Mouse (Mus musculus): ENCODE measurements around the gene Zfp800. TPM values are rescaled to one million over a fixed set of nuclear protein-coding genes. Genes with fewer than 3 reads are reported as not detected.

The Zfp800 gene
- polyA plus RNA-seq, 1 experiment from 2014 or later, result 19.8 TPM

DNA sequence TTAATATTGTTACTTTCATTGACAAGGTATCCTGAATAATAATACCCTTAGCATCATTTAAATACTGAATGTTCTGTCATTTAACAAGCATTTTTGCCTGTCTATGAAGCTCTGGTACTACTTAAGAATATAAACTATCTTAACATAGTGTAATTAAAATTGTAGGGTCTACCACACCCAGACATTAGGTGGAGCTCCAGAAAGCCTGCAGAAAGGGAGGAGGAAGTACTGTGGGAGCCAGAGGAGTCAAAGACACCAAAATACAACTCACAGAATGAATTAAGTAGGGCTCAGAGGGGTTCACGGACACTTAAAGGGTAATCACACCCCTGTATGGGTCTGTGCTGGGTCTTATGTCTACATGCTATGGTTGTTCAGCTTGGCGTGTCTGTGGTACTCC is 149.6 kb downstream of the Zfp800 start:
- H3K27me3 ChIP-seq (ENCODE audit: insufficient read depth, low read length), result no peaks in the 10 kb centered on the region
- DNase-seq (no peak), ATAC-seq (ENCODE audit: insufficient read depth) (no peak)
- no peaks in the 10 kb centered on the region for H3K9me3 ChIP-seq (ENCODE audit: low read depth, low read length)
- H3K36me3 ChIP-seq (ENCODE audit: insufficient read depth), result peaks cover 25% of the 10 kb centered on the region
- 83% methylated on average over 2 of the region's 2 CpGs for WGBS
- no peak overlapping the region for H3K4me3 ChIP-seq (ENCODE audit: low read depth, low read length)
- TF ChIP-seq CTCF (IDR thresholded peaks at IDR 0.05; ENCODE audit: low read depth), result no peak
- H3K4me1 ChIP-seq (ENCODE audit: insufficient read depth), result no peaks in the 10 kb centered on the region
- H3K4me2 ChIP-seq, result no peak overlapping the region
- H3K27ac ChIP-seq (ENCODE audit: low read depth), result no peak overlapping the region
- no peak overlapping the region for H3K9ac ChIP-seq

DNA sequence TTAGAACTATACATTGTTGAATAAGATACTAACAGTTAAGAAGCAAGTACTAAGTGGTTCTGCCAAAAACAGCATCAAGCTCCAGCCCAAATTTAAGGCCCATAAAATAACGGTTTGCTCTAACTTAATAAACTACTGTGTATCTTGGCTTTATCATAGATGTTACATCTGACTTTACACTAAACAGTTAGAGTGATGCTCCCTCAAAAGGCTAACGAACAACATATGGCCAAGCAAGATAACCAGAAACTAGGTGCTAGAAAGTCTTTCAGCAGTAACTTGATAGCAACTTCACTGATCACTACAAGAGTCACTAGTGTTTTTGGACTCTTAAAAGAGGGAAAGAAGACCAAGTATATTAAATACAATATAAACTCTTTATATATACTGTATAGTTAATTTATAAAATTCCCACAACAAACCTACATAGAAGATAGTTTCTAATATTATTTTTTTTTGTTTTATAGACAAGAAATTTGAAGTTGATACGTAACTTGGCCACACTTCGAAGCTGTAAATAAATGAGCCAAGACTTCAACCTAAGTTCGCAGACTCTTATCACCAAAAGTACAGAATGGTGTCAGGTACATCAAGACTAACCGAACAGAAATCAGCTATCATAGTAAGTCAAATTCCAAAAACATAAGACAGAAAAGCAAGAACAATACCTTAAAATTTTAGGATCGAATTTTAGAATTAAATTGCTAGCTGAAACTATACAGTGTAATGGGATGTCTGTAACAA is 165.0 kb downstream of the Zfp800 start:
- peaks cover 5% of the 10 kb centered on the region; the same call in 1 of the 2 replicates for H3K36me3 ChIP-seq (ENCODE audit: insufficient read depth)
- H3K4me1 ChIP-seq (ENCODE audit: insufficient read depth), result no peaks in the 10 kb centered on the region
- H3K4me2 ChIP-seq, result no peak overlapping the region
- TF ChIP-seq CTCF (IDR thresholded peaks at IDR 0.05; ENCODE audit: low read depth), result no peak
- H3K27me3 ChIP-seq (ENCODE audit: insufficient read depth, low read length), result no peaks in the 10 kb centered on the region
- H3K27ac ChIP-seq (ENCODE audit: low read depth), result no peak overlapping the region; the same call in 1 of the 2 replicates
- DNase-seq (no peak), ATAC-seq (ENCODE audit: insufficient read depth) (no peak)
- 81% methylated on average over 7 of the region's 7 CpGs for WGBS
- no peaks in the 10 kb centered on the region for H3K9me3 ChIP-seq (ENCODE audit: low read depth, low read length)
- no peak overlapping the region for H3K9ac ChIP-seq
- no peak overlapping the region for H3K4me3 ChIP-seq (ENCODE audit: low read depth, low read length)

DNA sequence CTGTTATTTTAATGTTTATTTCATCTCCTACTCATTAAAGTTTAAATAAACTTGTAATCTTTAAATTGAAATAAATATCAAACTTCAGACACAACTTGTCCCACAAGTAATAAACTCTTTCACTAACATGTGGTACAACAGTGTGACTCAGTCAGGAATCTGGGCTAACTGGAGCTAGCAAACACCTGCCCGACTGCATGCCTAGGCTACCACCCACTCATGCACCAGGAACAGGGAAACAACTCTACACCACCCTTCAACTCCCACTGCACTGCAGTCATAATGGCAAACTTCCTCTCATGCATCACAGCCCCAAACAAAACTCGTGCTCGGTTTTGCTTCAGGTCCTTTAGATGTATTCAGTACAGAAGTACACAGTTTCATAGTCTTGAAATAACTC is 169.7 kb downstream of the Zfp800 start:
- Histone ChIP-seq H3K9ac (no peak overlapping the region), H3K36me3 (ENCODE audit: insufficient read depth) (peaks cover 5% of the 10 kb centered on the region; the same call in 1 of the 2 replicates), H3K4me2 (no peak overlapping the region), H3K27me3 (ENCODE audit: insufficient read depth, low read length) (no peaks in the 10 kb centered on the region), H3K4me3 (ENCODE audit: low read depth, low read length) (no peak overlapping the region), H3K9me3 (ENCODE audit: low read depth, low read length) (no peaks in the 10 kb centered on the region), H3K4me1 (ENCODE audit: insufficient read depth) (no peaks in the 10 kb centered on the region), H3K27ac (ENCODE audit: low read depth) (no peak overlapping the region)
- WGBS, result 88% methylated on average over 3 of the region's 3 CpGs
- ATAC-seq (ENCODE audit: insufficient read depth), result no peak
- no peak for DNase-seq
- no peak for TF ChIP-seq CTCF (IDR thresholded peaks at IDR 0.05; ENCODE audit: low read depth)

GRCm38 (mm10) chr6:28221017-28221416 is 176.8 kb downstream of the Zfp800 start:
- no peaks in the 10 kb centered on the region for H3K36me3 ChIP-seq (ENCODE audit: insufficient read depth)
- H3K9me3 ChIP-seq (ENCODE audit: low read depth, low read length), result no peaks in the 10 kb centered on the region
- no peak for ATAC-seq (ENCODE audit: insufficient read depth)
- no peak overlapping the region for H3K4me2 ChIP-seq
- no peaks in the 10 kb centered on the region for H3K4me1 ChIP-seq (ENCODE audit: insufficient read depth)
- TF ChIP-seq CTCF (IDR thresholded peaks at IDR 0.05; ENCODE audit: low read depth), result no peak
- DNase-seq, result no peak
- no peak overlapping the region for H3K9ac ChIP-seq
- WGBS, result 86% methylated on average over 4 of the region's 4 CpGs
- no peak overlapping the region for H3K4me3 ChIP-seq (ENCODE audit: low read depth, low read length)
- H3K27me3 ChIP-seq (ENCODE audit: insufficient read depth, low read length), result no peaks in the 10 kb centered on the region
- no peak overlapping the region for H3K27ac ChIP-seq (ENCODE audit: low read depth)

GRCm38 (mm10) chr6:28218386-28218785 is 179.4 kb downstream of the Zfp800 start:
- H3K4me1 ChIP-seq (ENCODE audit: insufficient read depth), result no peaks in the 10 kb centered on the region
- DNase-seq (no peak), ATAC-seq (ENCODE audit: insufficient read depth) (no peak)
- no peak overlapping the region for H3K4me3 ChIP-seq (ENCODE audit: low read depth, low read length)
- H3K9ac ChIP-seq, result no peak overlapping the region
- H3K27me3 ChIP-seq (ENCODE audit: insufficient read depth, low read length), result no peaks in the 10 kb centered on the region
- H3K4me2 ChIP-seq, result no peak overlapping the region
- H3K9me3 ChIP-seq (ENCODE audit: low read depth, low read length), result no peaks in the 10 kb centered on the region
- H3K27ac ChIP-seq (ENCODE audit: low read depth), result no peak overlapping the region
- no peak for TF ChIP-seq CTCF (IDR thresholded peaks at IDR 0.05; ENCODE audit: low read depth)
- H3K36me3 ChIP-seq (ENCODE audit: insufficient read depth), result no peaks in the 10 kb centered on the region
- WGBS, result 83% methylated on average over 8 of the region's 8 CpGs

- Histone ChIP-seq H3K36me3 (ENCODE audit: insufficient read depth) (no peaks in the 10 kb centered on the region), H3K27me3 (ENCODE audit: insufficient read depth, low read length) (no peaks in the 10 kb centered on the region), H3K9ac (peak overlapping the region; percentile 65), H3K9me3 (ENCODE audit: low read depth, low read length) (no peaks in the 10 kb centered on the region), H3K27ac (ENCODE audit: low read depth) (no peak overlapping the region), H3K4me3 (ENCODE audit: low read depth, low read length) (peak overlapping the region; percentile 56), H3K4me2 (peak overlapping the region; percentile 87), H3K4me1 (ENCODE audit: insufficient read depth) (no peaks in the 10 kb centered on the region)
- ATAC-seq (ENCODE audit: insufficient read depth), result peak; percentile 97
- DNase-seq, result peak; percentile 88
- WGBS, result under 1% methylated on average over 86 of the region's 87 CpGs
- no peak for TF ChIP-seq CTCF (IDR thresholded peaks at IDR 0.05; ENCODE audit: low read depth)
Observed at GRCm38 (mm10) chr6:28215268-28215954, 182.4 kb downstream of the Zfp800 start.

DNA sequence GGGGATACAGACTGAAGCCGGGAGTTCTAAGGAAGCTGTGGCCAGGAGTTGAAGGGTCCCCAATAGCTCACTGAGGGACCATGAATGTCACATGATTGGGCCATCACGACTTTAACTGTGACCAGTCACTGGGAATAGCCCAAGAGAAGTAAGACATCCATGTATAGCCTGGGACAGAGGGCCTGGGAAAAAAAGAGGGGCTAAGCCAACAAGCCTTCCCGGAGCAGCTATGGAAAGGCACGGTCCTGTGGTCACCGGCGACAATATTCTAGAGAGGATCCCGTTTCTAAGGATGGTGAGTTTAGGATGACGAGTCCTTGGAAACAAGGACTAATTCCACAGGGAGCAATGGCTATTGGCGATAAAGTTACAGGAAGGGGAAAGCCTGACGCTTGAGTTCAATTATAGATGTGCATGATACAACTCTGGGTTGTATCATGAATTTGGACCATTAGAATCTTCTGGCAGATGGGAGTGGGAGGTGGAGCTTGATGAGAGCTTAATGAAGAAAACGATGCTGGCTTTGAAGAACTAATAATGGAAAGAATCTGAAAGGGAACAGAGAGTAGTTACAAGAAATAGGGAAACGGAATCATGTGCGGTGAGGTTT is 183.0 kb downstream of the Zfp800 start:
- H3K27me3 ChIP-seq (ENCODE audit: insufficient read depth, low read length), result no peaks in the 10 kb centered on the region
- no peaks in the 10 kb centered on the region for H3K4me1 ChIP-seq (ENCODE audit: insufficient read depth)
- DNase-seq (no peak), ATAC-seq (ENCODE audit: insufficient read depth) (peak; percentile 29; the same call in 1 of the 2 replicates)
- peak overlapping the region; percentile 65 for H3K9ac ChIP-seq
- 34% methylated on average over 13 of the region's 13 CpGs for WGBS
- H3K4me2 ChIP-seq, result peak overlapping the region; percentile 87
- H3K27ac ChIP-seq (ENCODE audit: low read depth), result no peak overlapping the region
- no peaks in the 10 kb centered on the region for H3K36me3 ChIP-seq (ENCODE audit: insufficient read depth)
- H3K4me3 ChIP-seq (ENCODE audit: low read depth, low read length), result peak overlapping the region; percentile 56
- no peaks in the 10 kb centered on the region for H3K9me3 ChIP-seq (ENCODE audit: low read depth, low read length)
- no peak for TF ChIP-seq CTCF (IDR thresholded peaks at IDR 0.05; ENCODE audit: low read depth)

All from lung, embryonic 14.5 days (tissue).